32 mouse cellular contexts compared by ENCODE assay signal in genomic region chr7:17712938-17713337, GRCm38 (mm10). TPM values are rescaled to one million over a fixed set of nuclear protein-coding genes. Genes with fewer than 3 reads are reported as not detected.
"Had no signal": no experiment of that assay in that cellular context is flagged by ENCODE, and none has a peak within 500 bp of the region (broad histone marks: within the 10 kb centered on the region; RNA-seq: fewer than 3 reads in every experiment).

Gene Ceacam5, plus strand, starts transcription at chr7:17713238.

- H3K4me3 ChIP-seq: embryonic facial prominence, embryonic 10.5 days; embryonic facial prominence, embryonic 12.5 days; embryonic facial prominence, embryonic 13.5 days; embryonic facial prominence, embryonic 15.5 days; erythroblast, embryonic 14.5 days; forebrain, embryonic 10.5 days; forebrain, embryonic 12.5 days; forebrain, embryonic 13.5 days; forebrain, embryonic 15.5 days; gastrocnemius, adult 2 months; heart, adult 2 months; heart, embryonic 10.5 days had no signal

- H3K27ac ChIP-seq: embryonic facial prominence, embryonic 10.5 days; embryonic facial prominence, embryonic 12.5 days; embryonic facial prominence, embryonic 13.5 days; embryonic facial prominence, embryonic 15.5 days; forebrain, embryonic 10.5 days; forebrain, embryonic 12.5 days; forebrain, embryonic 13.5 days; forebrain, embryonic 15.5 days; gastrocnemius, adult 2 months; heart, adult 2 months; heart, embryonic 10.5 days had no signal

- H3K4me1 ChIP-seq: embryonic facial prominence, embryonic 10.5 days; embryonic facial prominence, embryonic 12.5 days; embryonic facial prominence, embryonic 13.5 days; embryonic facial prominence, embryonic 15.5 days; forebrain, embryonic 10.5 days; forebrain, embryonic 12.5 days; forebrain, embryonic 13.5 days; forebrain, embryonic 15.5 days; heart, embryonic 10.5 days had no signal

- H3K27me3 ChIP-seq: embryonic facial prominence, embryonic 12.5 days; embryonic facial prominence, embryonic 13.5 days; embryonic facial prominence, embryonic 15.5 days; forebrain, embryonic 12.5 days; forebrain, embryonic 13.5 days; forebrain, embryonic 15.5 days had no signal

- DNase-seq: cerebellum, adult 9-11 months; cerebellum, postnatal 10 days; cerebellum, postnatal 14 days; cerebellum, postnatal 25 days; cerebellum, postnatal 36 days; embryo, embryonic 11 days; forebrain, postnatal 0 days; gastrocnemius, adult 2 months; gastrocnemius, postnatal 10 days; gastrocnemius, postnatal 14 days; gastrocnemius, postnatal 25 days; gastrocnemius, postnatal 36 days; heart, adult 11 months; heart, adult 18-20 months; heart, adult 2 months had no signal

RNA-seq across cellular contexts. Expression of gene Ceacam5, which starts in this region (rescaled TPM):
- polyA plus RNA-seq: cortical plate, adult 2 months; embryonic facial prominence, embryonic 10.5 days; embryonic facial prominence, embryonic 11.5 days; embryonic facial prominence, embryonic 12.5 days; embryonic facial prominence, embryonic 13.5 days; embryonic facial prominence, embryonic 14.5 days; embryonic facial prominence, embryonic 15.5 days; erythroblast, embryonic 14.5 days; forebrain, embryonic 10.5 days; forebrain, embryonic 11.5 days; forebrain, embryonic 12.5 days; forebrain, embryonic 13.5 days; forebrain, embryonic 14.5 days; forebrain, embryonic 15.5 days; forebrain, embryonic 16.5 days; forebrain, postnatal 0 days; gonadal fat pad, adult 2 months; heart, adult 2 months; heart, embryonic 10.5 days had no signal
